Mouse (Mus musculus) midbrain, embryonic 10.5 days (tissue): ENCODE measurements around the gene Trpv3. TPM values are rescaled to one million over a fixed set of nuclear protein-coding genes. Genes with fewer than 3 reads are reported as not detected.

Experiments
- DNase-seq: peaks from one replicate; pipeline ENCODE4 v3.0.0-alpha.2; 2017; ENCODE audit warnings: low spot score
- H3K27ac ChIP-seq: fragments of 300-500 bp; sonication (generic); replicated peaks from 2 replicates; pipeline ENCODE4 v1.5.1; 2016; ENCODE audit warnings: mild to moderate bottlenecking
- H3K27me3 ChIP-seq: fragments of 300-500 bp; sonication (generic); 2 replicates; pipeline ENCODE4 v1.6.1; 2016; ENCODE audit warnings: low read depth, mild to moderate bottlenecking; ENCODE audit not compliant: poor library complexity, severe bottlenecking
- H3K36me3 ChIP-seq: fragments of 300-500 bp; sonication (generic); 2 replicates; pipeline ENCODE4 v1.6.1; 2016; ENCODE audit warnings: mild to moderate bottlenecking, moderate library complexity
- H3K4me1 ChIP-seq: fragments of 300-500 bp; sonication (generic); 2 replicates; pipeline ENCODE4 v1.6.1; 2016
- H3K4me3 ChIP-seq: fragments of 300-500 bp; sonication (generic); 2 replicates; pipeline ENCODE4 v1.5.1; 2016; ENCODE audit warnings: mild to moderate bottlenecking, moderate library complexity
- H3K9me3 ChIP-seq: fragments of 300-500 bp; sonication (generic); replicated peaks from 2 replicates; pipeline ENCODE4 v1.6.1; 2016; ENCODE audit warnings: mild to moderate bottlenecking
- WGBS: fragments of 180-500 bp; shearing (Covaris S2); methylation state at CpG from one replicate; pipeline ENCODE4 v1.1.7; 2016; 5-methylcytosine and 5-hydroxymethylcytosine counted together
- polyA plus RNA-seq: library from polyadenylated mRNA; unstranded; fragments of >200 nt; fragmentation: Nextera tagmentation; extraction: Ambion mirVana; gene quantifications from 2 replicates; pipeline ENCODE4 v1.2.1, GENCODE M21; 2016

The Trpv3 gene
- polyA plus RNA-seq, result not detected in 2 replicates

GRCm38 (mm10) chr11:73267267-73267666, at the start of gene Trpv3:
TSS of gene Trpv3 (plus strand) at chr11:73267388.
- Histone ChIP-seq H3K36me3 (no peaks in the 10 kb centered on the region), H3K4me1 (no peaks in the 10 kb centered on the region), H3K9me3 (no peaks in the 10 kb centered on the region), H3K27ac (no peak within 1 kb of the TSS), H3K27me3 (no peaks in the 10 kb centered on the region), H3K4me3 (no peak within 1 kb of the TSS)
- no peak for DNase-seq
- whole genome bisulfite sequencing, result 92% methylated on average over 7 of the region's 7 CpGs

- no peaks in the 10 kb centered on the region for H3K27me3 ChIP-seq
- H3K4me3 ChIP-seq, result no peak overlapping the region
- no peaks in the 10 kb centered on the region for H3K9me3 ChIP-seq
- no peak for DNase-seq
- 58% methylated on average over 2 of the region's 2 CpGs for WGBS
- H3K36me3 ChIP-seq, result no peaks in the 10 kb centered on the region
- H3K27ac ChIP-seq, result no peak overlapping the region
- no peaks in the 10 kb centered on the region for H3K4me1 ChIP-seq
Measured at GRCm38 (mm10) chr11:73219671-73220070, 47.5 kb upstream of the Trpv3 start.

GRCm38 (mm10) chr11:73220651-73221050, 46.5 kb upstream of the Trpv3 start:
- H3K4me1 ChIP-seq, result no peaks in the 10 kb centered on the region
- 95% methylated on average over 1 of the region's 1 CpGs for WGBS

GRCm38 (mm10) chr11:73222846-73223245, 44.3 kb upstream of the Trpv3 start:
- DNase-seq, result no peak
- Histone ChIP-seq H3K36me3 (no peaks in the 10 kb centered on the region), H3K4me1 (no peaks in the 10 kb centered on the region), H3K9me3 (no peaks in the 10 kb centered on the region), H3K27me3 (no peaks in the 10 kb centered on the region), H3K27ac (no peak overlapping the region), H3K4me3 (no peak overlapping the region)
- WGBS, result 53% methylated on average over 5 of the region's 5 CpGs

More at GRCm38 (mm10) chr11:73220651-73221050, 46.5 kb upstream of the Trpv3 start:
- Histone ChIP-seq H3K27me3 (no peaks in the 10 kb centered on the region), H3K4me3 (no peak overlapping the region), H3K9me3 (no peaks in the 10 kb centered on the region), H3K36me3 (no peaks in the 10 kb centered on the region), H3K27ac (no peak overlapping the region)
- no peak for DNase-seq

- DNase-seq, result no peak
- no peak overlapping the region for H3K27ac ChIP-seq
- H3K9me3 ChIP-seq, result peaks cover 2% of the 10 kb centered on the region
- 83% methylated on average over 2 of the region's 2 CpGs for WGBS
- H3K27me3 ChIP-seq, result no peaks in the 10 kb centered on the region
- H3K36me3 ChIP-seq, result no peaks in the 10 kb centered on the region
- no peak overlapping the region for H3K4me3 ChIP-seq
- H3K4me1 ChIP-seq, result no peaks in the 10 kb centered on the region
Measured at GRCm38 (mm10) chr11:73223966-73224365, 43.2 kb upstream of the Trpv3 start.

GRCm38 (mm10) chr11:73225856-73226255, 41.3 kb upstream of the Trpv3 start:
- no peak for DNase-seq
- H3K9me3 ChIP-seq, result peaks cover 5% of the 10 kb centered on the region
- no peak overlapping the region for H3K27ac ChIP-seq
- 86% methylated on average over 6 of the region's 6 CpGs for WGBS
- no peak overlapping the region for H3K4me3 ChIP-seq
- no peaks in the 10 kb centered on the region for H3K36me3 ChIP-seq
- H3K4me1 ChIP-seq, result no peaks in the 10 kb centered on the region
- no peaks in the 10 kb centered on the region for H3K27me3 ChIP-seq

GRCm38 (mm10) chr11:73228881-73229280, 38.3 kb upstream of the Trpv3 start:
- H3K27ac ChIP-seq, result no peak overlapping the region
- H3K4me1 ChIP-seq, result no peaks in the 10 kb centered on the region
- no peak overlapping the region for H3K4me3 ChIP-seq
- WGBS, result 86% methylated on average over 5 of the region's 5 CpGs
- DNase-seq, result no peak
- H3K36me3 ChIP-seq, result no peaks in the 10 kb centered on the region
- H3K27me3 ChIP-seq, result no peaks in the 10 kb centered on the region
- H3K9me3 ChIP-seq, result peaks cover 5% of the 10 kb centered on the region

GRCm38 (mm10) chr11:73230081-73230480, 37.1 kb upstream of the Trpv3 start:
- Histone ChIP-seq H3K36me3 (no peaks in the 10 kb centered on the region), H3K27me3 (no peaks in the 10 kb centered on the region), H3K4me3 (no peak overlapping the region), H3K9me3 (peaks cover 5% of the 10 kb centered on the region), H3K27ac (no peak overlapping the region), H3K4me1 (no peaks in the 10 kb centered on the region)
- DNase-seq, result no peak
- WGBS, result 92% methylated on average over 5 of the region's 5 CpGs

GRCm38 (mm10) chr11:73232513-73232912, 34.7 kb upstream of the Trpv3 start:
- 72% methylated on average over 2 of the region's 2 CpGs for WGBS
- Histone ChIP-seq H3K4me3 (no peak overlapping the region), H3K4me1 (no peaks in the 10 kb centered on the region), H3K27me3 (no peaks in the 10 kb centered on the region), H3K27ac (no peak overlapping the region), H3K9me3 (peaks cover 5% of the 10 kb centered on the region), H3K36me3 (no peaks in the 10 kb centered on the region)
- DNase-seq, result no peak

GRCm38 (mm10) chr11:73233992-73234391, 33.2 kb upstream of the Trpv3 start, which contains the start of gene Trpv1:
TSS of gene Trpv1 (plus strand) at chr11:73234292.
- WGBS, result 84% methylated on average over 5 of the region's 5 CpGs
- no peak within 1 kb of the TSS for H3K4me3 ChIP-seq
- no peaks in the 10 kb centered on the region for H3K4me1 ChIP-seq
- no peaks in the 10 kb centered on the region for H3K36me3 ChIP-seq
- H3K27me3 ChIP-seq, result no peaks in the 10 kb centered on the region
- no peak for DNase-seq
- H3K9me3 ChIP-seq, result peaks cover 3% of the 10 kb centered on the region
- no peak within 1 kb of the TSS for H3K27ac ChIP-seq

GRCm38 (mm10) chr11:73235990-73236701, 31.0 kb upstream of the Trpv3 start:
- H3K27ac ChIP-seq, result peak overlapping the region; percentile 40; the same call in 1 of the 2 replicates
- H3K36me3 ChIP-seq, result no peaks in the 10 kb centered on the region
- H3K4me1 ChIP-seq, result no peaks in the 10 kb centered on the region
- H3K27me3 ChIP-seq, result no peaks in the 10 kb centered on the region
- no peak overlapping the region for H3K4me3 ChIP-seq
- DNase-seq, result no peak
- 50% methylated on average over 5 of the region's 5 CpGs for WGBS
- no peaks in the 10 kb centered on the region for H3K9me3 ChIP-seq

- Histone ChIP-seq H3K27me3 (no peaks in the 10 kb centered on the region), H3K4me3 (no peak overlapping the region), H3K9me3 (no peaks in the 10 kb centered on the region), H3K36me3 (no peaks in the 10 kb centered on the region), H3K4me1 (no peaks in the 10 kb centered on the region), H3K27ac (no peak overlapping the region)
- no peak for DNase-seq
- 77% methylated on average over 3 of the region's 3 CpGs for WGBS
Measured at GRCm38 (mm10) chr11:73236731-73237130, 30.5 kb upstream of the Trpv3 start.

GRCm38 (mm10) chr11:73242199-73242598, 25.0 kb upstream of the Trpv3 start:
- H3K27me3 ChIP-seq, result no peaks in the 10 kb centered on the region
- H3K27ac ChIP-seq, result no peak overlapping the region
- H3K9me3 ChIP-seq, result no peaks in the 10 kb centered on the region
- 93% methylated on average over 6 of the region's 6 CpGs for WGBS
- DNase-seq, result no peak
- no peak overlapping the region for H3K4me3 ChIP-seq
- no peaks in the 10 kb centered on the region for H3K36me3 ChIP-seq
- H3K4me1 ChIP-seq, result no peaks in the 10 kb centered on the region
